Mouse (Mus musculus): ENCODE measurements around the gene Tiam2.

- TF ChIP-seq POLR2A (IDR thresholded peaks at IDR 0.05; ENCODE audit: borderline replicate concordance, extremely low read depth, low read depth, low read length) (no peak), CTCF (IDR thresholded peaks at IDR 0.05; ENCODE audit: insufficient read depth, low read length) (no peak)
Observed at GRCm38 (mm10) chr17:3327335-3327734, 962 bp downstream of the Tiam2 start.
